Mouse (Mus musculus) embryonic facial prominence, embryonic 12.5 days (tissue): ENCODE data around the gene Psrc1. TPM values are rescaled to one million over a fixed set of nuclear protein-coding genes. Genes with fewer than 3 reads are reported as not detected.

ENCODE experiments used
- ATAC-seq: fragments of 200-750 bp; cut with Nextera tagmentation; 2 replicates; pipeline ENCODE4 v1.8.0; 2017; ENCODE audit not compliant: insufficient number of reproducible peaks, insufficient read depth, low FRiP score, low TSS enrichment
- H3K27ac ChIP-seq: fragments of 300-500 bp; sonication (generic); 2 replicates; pipeline ENCODE4 v1.5.1; 2016; ENCODE audit warnings: mild to moderate bottlenecking
- H3K27me3 ChIP-seq: fragments of 300-500 bp; sonication (generic); 2 replicates; pipeline ENCODE4 v1.6.1; 2016; ENCODE audit warnings: mild to moderate bottlenecking, moderate library complexity
- H3K36me3 ChIP-seq: fragments of 300-500 bp; sonication (generic); 2 replicates; pipeline ENCODE4 v1.6.1; 2016; ENCODE audit warnings: mild to moderate bottlenecking
- H3K4me1 ChIP-seq: fragments of 300-500 bp; sonication (generic); 2 replicates; pipeline ENCODE4 v1.6.1; 2016
- H3K4me2 ChIP-seq: fragments of 300-500 bp; sonication (generic); replicated peaks from 2 replicates; pipeline ENCODE4 v1.6.1; 2016; ENCODE audit warnings: mild to moderate bottlenecking, moderate library complexity
- H3K4me3 ChIP-seq: fragments of 300-500 bp; sonication (generic); 2 replicates; pipeline ENCODE4 v1.5.1; 2016; ENCODE audit warnings: mild to moderate bottlenecking
- H3K9ac ChIP-seq: fragments of 300-500 bp; sonication (generic); 2 replicates; pipeline ENCODE4 v1.6.1; 2016; ENCODE audit warnings: mild to moderate bottlenecking, moderate library complexity
- H3K9me3 ChIP-seq: fragments of 300-500 bp; sonication (generic); 2 replicates; pipeline ENCODE4 v1.6.1; 2016; ENCODE audit warnings: mild to moderate bottlenecking, moderate library complexity
- WGBS: fragments of 180-500 bp; shearing (Covaris S2); methylation state at CpG from one replicate; pipeline ENCODE4 v1.1.7; 2016; 5-methylcytosine and 5-hydroxymethylcytosine counted together
- polyA plus RNA-seq: library from polyadenylated mRNA; unstranded; fragments of >200 nt; fragmentation: Nextera tagmentation; extraction: Ambion mirVana; gene quantifications from 2 replicates; pipeline ENCODE4 v1.2.1, GENCODE M21; 2016

Psrc1 gene
- 73.4 and 78.1 TPM in 2 replicates for polyA plus RNA-seq

DNA sequence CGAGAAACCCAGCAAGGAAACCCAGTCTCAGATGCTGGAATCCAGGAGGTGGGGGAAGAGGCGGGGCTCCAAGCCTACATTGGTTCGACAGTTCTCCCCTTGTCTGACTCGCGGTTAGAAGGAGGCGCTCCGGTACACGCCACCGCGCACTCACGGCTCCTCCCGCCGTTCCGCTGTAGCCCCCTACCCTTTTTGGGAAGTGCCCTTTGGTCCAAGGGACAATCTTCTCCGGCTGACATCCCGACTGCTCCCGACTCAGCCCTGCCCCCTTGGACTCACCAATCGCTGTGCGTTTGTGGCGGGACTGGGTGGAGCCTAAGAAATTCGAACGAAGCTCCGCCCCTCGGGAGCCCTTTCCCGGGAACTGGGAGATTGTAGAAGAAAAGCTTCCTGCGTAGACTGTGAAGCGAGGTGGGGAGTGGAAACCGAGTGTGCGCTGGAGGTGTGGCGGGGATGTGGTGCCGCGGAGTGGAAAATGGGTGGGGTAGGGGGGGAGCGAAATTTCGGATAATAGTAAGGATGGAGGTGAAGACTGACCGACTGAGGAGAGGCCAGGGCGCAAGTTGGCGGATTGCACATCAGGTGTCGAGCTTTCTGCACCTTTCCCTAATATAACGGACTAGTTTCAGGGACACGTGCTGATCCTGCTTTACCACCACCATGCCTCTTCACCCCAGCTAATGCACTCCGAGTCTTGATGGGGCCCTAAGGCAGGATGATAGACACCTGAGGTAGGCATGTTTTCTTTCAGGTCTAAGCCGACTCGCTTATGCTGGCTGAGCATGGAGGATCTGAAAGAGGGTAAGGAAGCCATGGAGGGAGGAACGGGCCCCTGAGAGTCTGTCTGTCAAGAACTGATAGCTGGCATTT lies at the start of gene Psrc1:
Gene Psrc1, plus strand, starts transcription at position 355 of the 870 bp plus-strand sequence.
- H3K4me3 ChIP-seq, result peak within 1 kb of the TSS; percentile 51

DNA sequence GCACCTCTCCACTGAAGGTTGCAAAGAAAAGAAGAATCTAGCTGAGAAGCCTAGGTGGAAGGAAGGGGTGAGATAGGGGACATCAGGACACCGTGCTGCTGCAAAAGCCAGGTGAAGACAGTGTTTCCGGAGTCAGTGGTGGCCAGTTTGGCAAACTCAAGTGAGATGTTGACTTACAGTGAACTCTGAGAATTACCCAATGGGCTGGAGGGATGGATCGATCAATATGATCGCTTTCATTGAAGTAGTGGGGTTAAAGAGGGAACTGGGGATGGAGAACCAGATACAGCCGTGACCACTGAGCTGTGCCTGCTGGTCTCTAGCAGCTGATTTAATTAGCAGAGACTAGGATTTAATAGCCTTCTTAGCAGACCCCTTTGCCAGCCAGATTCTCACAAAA lies 46.8 kb upstream of the Psrc1 start:
- no peaks in the 10 kb centered on the region for H3K9me3 ChIP-seq
- no peak overlapping the region for H3K4me2 ChIP-seq
- no peak overlapping the region for H3K9ac ChIP-seq
- WGBS, result 93% methylated on average over 5 of the region's 5 CpGs
- peaks cover 60% of the 10 kb centered on the region for H3K36me3 ChIP-seq
- no peaks in the 10 kb centered on the region for H3K4me1 ChIP-seq
- ATAC-seq, result no peak
- no peaks in the 10 kb centered on the region for H3K27me3 ChIP-seq
- no peak overlapping the region for H3K4me3 ChIP-seq
- H3K27ac ChIP-seq, result no peak overlapping the region

More for the DNA sequence above, at the start of gene Psrc1:
- under 1% methylated on average over 44 of the region's 44 CpGs for WGBS
- Histone ChIP-seq H3K9ac (peak within 1 kb of the TSS; percentile 46), H3K36me3 (peaks cover 20% of the 10 kb centered on the region), H3K4me2 (peak within 1 kb of the TSS; percentile 58), H3K27me3 (no peaks in the 10 kb centered on the region), H3K4me1 (peaks cover 32% of the 10 kb centered on the region), H3K27ac (peak within 1 kb of the TSS; percentile 92), H3K9me3 (no peaks in the 10 kb centered on the region)
- peak; percentile 79 for ATAC-seq

- Histone ChIP-seq H3K27me3 (no peaks in the 10 kb centered on the region), H3K4me1 (no peaks in the 10 kb centered on the region), H3K9ac (no peak overlapping the region), H3K36me3 (peaks cover 65% of the 10 kb centered on the region), H3K9me3 (no peaks in the 10 kb centered on the region), H3K27ac (no peak overlapping the region), H3K4me2 (no peak overlapping the region), H3K4me3 (no peak overlapping the region)
- 66% methylated on average over 2 of the region's 2 CpGs for WGBS
- no peak for ATAC-seq
These were observed 42.6 kb upstream of the Psrc1 start for GRCm38 (mm10) chr3:108341040-108341439.

DNA sequence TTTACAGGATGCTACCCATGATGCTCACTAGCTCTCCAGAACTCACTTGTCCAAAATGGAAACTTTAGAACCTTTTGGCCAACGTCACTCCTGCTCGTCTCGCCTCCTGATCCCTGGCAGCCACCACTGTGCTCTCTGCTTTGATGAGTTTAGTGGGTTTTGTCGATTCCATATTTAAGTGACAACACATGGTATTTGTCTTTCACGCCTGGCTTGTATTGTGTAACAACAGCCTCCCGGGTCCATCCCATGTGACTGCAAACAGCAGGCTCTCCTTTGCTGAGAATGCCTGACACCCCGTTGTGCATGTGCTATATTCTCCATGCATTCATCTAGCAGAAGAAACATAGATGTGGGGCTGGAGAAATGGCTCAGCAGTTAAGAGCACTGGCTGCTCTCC lies 41.5 kb upstream of the Psrc1 start:
- no peak overlapping the region for H3K27ac ChIP-seq
- peaks cover 64% of the 10 kb centered on the region for H3K36me3 ChIP-seq
- H3K27me3 ChIP-seq, result no peaks in the 10 kb centered on the region
- H3K4me2 ChIP-seq, result no peak overlapping the region
- H3K4me1 ChIP-seq, result no peaks in the 10 kb centered on the region
- WGBS, result 71% methylated on average over 7 of the region's 7 CpGs
- no peak overlapping the region for H3K9ac ChIP-seq
- no peak for ATAC-seq
- no peaks in the 10 kb centered on the region for H3K9me3 ChIP-seq
- no peak overlapping the region for H3K4me3 ChIP-seq

- Histone ChIP-seq H3K4me1 (no peaks in the 10 kb centered on the region), H3K27me3 (no peaks in the 10 kb centered on the region), H3K4me3 (no peak overlapping the region), H3K27ac (no peak overlapping the region), H3K36me3 (peaks cover 63% of the 10 kb centered on the region), H3K9me3 (no peaks in the 10 kb centered on the region), H3K4me2 (no peak overlapping the region), H3K9ac (no peak overlapping the region)
- ATAC-seq, result no peak
- 86% methylated on average over 7 of the region's 7 CpGs for WGBS
These were observed 37.8 kb upstream of the Psrc1 start for GRCm38 (mm10) chr3:108345855-108346254.

DNA sequence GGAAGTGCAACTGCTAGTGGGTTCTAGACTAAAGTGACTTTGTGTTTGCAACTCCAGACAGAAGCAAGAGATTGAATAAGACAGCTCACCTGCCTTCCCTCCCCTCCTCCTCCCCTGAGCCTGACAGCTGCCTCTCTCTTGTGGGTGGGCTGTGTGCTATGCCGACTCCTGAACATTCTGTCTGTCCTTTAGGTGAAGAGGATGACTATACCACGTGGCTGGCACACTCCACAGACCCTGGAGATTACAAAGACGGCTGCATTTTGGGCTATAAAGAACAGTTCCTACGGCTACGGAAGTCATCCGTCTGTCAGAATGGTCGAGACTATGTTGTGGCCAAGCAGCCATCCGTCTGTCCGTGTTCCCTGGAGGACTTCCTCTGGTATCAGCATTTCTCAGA lies 35.3 kb upstream of the Psrc1 start:
- WGBS, result 83% methylated on average over 9 of the region's 9 CpGs

DNA sequence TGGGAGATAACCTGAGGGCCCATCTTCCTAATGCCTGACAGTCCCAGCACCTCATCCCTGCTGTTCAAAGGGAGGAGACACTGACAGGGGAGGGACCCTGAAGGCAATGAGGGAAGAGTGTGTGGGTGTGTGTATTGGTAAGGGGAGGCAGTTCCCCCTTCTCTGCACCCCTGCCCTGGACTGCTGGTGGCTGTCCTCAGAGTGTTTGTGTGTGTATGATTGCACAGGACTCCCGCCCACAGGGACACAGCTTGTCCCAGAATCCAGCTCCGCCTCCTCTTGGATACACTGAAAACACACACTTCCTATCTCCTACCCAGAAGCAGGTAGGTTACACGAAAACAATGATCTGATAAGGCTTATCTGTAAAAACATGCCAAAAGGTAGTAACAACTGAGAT lies 28.4 kb upstream of the Psrc1 start:
- Histone ChIP-seq H3K9me3 (no peaks in the 10 kb centered on the region), H3K4me3 (no peak overlapping the region), H3K4me1 (no peaks in the 10 kb centered on the region), H3K4me2 (no peak overlapping the region), H3K36me3 (peaks cover 61% of the 10 kb centered on the region), H3K9ac (no peak overlapping the region), H3K27ac (no peak overlapping the region), H3K27me3 (no peaks in the 10 kb centered on the region)
- no peak for ATAC-seq
- 86% methylated on average over 3 of the region's 3 CpGs for WGBS

More for the DNA sequence above, 35.3 kb upstream of the Psrc1 start:
- H3K9me3 ChIP-seq, result no peaks in the 10 kb centered on the region
- H3K27me3 ChIP-seq, result no peaks in the 10 kb centered on the region
- H3K4me2 ChIP-seq, result no peak overlapping the region
- H3K9ac ChIP-seq, result no peak overlapping the region
- no peaks in the 10 kb centered on the region for H3K4me1 ChIP-seq
- ATAC-seq, result no peak
- no peak overlapping the region for H3K4me3 ChIP-seq
- H3K36me3 ChIP-seq, result peaks cover 60% of the 10 kb centered on the region
- no peak overlapping the region for H3K27ac ChIP-seq

DNA sequence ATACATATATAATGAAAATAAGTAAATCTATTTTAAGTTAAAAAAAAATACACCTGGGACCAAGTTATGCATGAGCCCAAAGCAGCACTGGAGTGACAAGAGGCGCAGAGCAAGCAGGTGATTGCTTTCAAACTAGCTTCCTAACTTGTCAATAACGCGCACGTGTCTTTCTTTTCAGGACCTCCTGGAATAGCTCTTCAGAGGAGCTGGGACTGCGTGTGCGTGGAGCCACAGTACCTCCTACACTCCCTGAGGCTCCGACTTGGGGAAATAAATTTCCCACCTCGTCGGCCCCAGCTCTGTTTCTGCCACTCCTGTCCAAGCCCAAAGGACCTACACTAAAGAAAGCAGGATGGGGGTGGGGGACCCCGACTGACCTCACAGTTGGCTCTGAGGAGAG lies 26.6 kb upstream of the Psrc1 start:
- Histone ChIP-seq H3K27me3 (no peaks in the 10 kb centered on the region), H3K36me3 (peaks cover 53% of the 10 kb centered on the region), H3K27ac (no peak overlapping the region), H3K4me3 (no peak overlapping the region), H3K4me1 (peaks cover 15% of the 10 kb centered on the region), H3K4me2 (no peak overlapping the region), H3K9ac (no peak overlapping the region), H3K9me3 (no peaks in the 10 kb centered on the region)
- no peak for ATAC-seq
- 78% methylated on average over 10 of the region's 10 CpGs for WGBS

DNA sequence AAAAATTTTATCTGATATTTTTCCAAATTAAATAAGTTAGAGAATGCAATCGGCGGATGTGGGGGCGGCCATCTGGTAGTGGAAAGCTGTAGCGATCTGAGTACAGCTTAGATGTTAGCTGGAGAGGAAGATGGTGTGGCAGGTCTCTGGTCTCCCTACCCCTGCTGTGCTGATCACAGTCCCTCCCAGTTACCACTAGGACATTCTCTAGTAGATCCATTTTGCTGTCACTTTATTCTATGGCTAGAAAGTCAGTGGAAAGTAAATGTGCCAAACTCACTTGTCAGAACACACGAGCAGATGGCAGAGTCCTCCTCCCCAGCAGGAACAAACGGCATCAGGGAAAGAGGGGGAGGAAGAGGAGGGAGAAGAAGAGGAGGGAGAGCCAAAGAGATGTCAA lies 25.2 kb upstream of the Psrc1 start:
- ATAC-seq, result no peak
- H3K4me1 ChIP-seq, result peaks cover 15% of the 10 kb centered on the region
- no peak overlapping the region for H3K4me2 ChIP-seq
- peaks cover 43% of the 10 kb centered on the region for H3K36me3 ChIP-seq
- no peaks in the 10 kb centered on the region for H3K27me3 ChIP-seq
- no peak overlapping the region for H3K27ac ChIP-seq
- no peaks in the 10 kb centered on the region for H3K9me3 ChIP-seq
- H3K4me3 ChIP-seq, result no peak overlapping the region
- no peak overlapping the region for H3K9ac ChIP-seq
- 81% methylated on average over 6 of the region's 6 CpGs for WGBS

DNA sequence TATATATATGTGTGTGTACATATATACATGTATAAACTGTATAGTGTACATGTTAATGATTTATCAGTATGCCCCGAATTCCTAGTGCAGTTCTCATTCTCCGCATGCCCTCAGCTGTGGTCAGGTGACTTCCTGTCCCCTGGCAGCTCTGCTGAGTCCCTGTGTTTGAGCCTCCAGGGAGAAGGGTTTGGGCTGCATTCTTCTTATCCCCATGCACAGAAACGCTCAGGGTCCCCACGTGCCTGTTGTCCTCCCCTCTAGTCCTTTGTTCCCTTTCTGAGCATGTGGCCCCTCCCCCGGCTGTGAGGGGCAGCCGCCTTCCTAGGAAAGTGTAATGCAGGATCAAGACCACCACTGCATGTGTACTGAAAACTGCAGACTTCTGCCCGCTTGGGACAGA lies 22.7 kb upstream of the Psrc1 start:
- no peak for ATAC-seq
- no peak overlapping the region for H3K9ac ChIP-seq
- WGBS, result 8% methylated on average over 7 of the region's 7 CpGs
- no peaks in the 10 kb centered on the region for H3K9me3 ChIP-seq
- peaks cover 15% of the 10 kb centered on the region for H3K4me1 ChIP-seq
- no peaks in the 10 kb centered on the region for H3K27me3 ChIP-seq
- H3K27ac ChIP-seq, result peak overlapping the region; percentile 67
- no peak overlapping the region for H3K4me3 ChIP-seq
- H3K4me2 ChIP-seq, result 0 out of 2 replicates have a peak overlapping the region, but pooled peaks have one; percentile 29
- peaks cover 19% of the 10 kb centered on the region for H3K36me3 ChIP-seq

DNA sequence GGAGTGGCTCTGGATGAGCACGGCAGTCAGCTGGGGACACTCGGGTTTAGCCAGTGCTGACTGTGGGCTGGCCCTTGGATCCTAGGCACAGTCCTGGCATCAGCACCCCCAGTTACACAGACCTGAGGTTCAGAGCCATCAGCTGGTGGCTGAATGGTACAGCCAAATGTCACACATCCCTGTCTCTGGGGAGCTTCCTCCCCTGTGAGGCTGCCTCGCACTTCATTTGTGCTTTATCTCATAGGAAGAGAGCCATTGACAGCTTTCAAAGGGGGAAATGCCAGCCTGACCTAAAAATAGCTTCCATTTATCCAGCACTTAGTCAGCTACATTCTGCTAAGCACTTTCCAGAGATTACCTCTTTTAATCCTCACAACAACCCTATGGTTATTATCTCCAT lies 20.0 kb upstream of the Psrc1 start:
- Histone ChIP-seq H3K36me3 (no peaks in the 10 kb centered on the region), H3K27ac (no peak overlapping the region), H3K4me1 (peaks cover 15% of the 10 kb centered on the region), H3K4me3 (no peak overlapping the region), H3K27me3 (no peaks in the 10 kb centered on the region), H3K4me2 (no peak overlapping the region), H3K9ac (no peak overlapping the region), H3K9me3 (no peaks in the 10 kb centered on the region)
- WGBS, result 75% methylated on average over 3 of the region's 3 CpGs
- no peak for ATAC-seq

DNA sequence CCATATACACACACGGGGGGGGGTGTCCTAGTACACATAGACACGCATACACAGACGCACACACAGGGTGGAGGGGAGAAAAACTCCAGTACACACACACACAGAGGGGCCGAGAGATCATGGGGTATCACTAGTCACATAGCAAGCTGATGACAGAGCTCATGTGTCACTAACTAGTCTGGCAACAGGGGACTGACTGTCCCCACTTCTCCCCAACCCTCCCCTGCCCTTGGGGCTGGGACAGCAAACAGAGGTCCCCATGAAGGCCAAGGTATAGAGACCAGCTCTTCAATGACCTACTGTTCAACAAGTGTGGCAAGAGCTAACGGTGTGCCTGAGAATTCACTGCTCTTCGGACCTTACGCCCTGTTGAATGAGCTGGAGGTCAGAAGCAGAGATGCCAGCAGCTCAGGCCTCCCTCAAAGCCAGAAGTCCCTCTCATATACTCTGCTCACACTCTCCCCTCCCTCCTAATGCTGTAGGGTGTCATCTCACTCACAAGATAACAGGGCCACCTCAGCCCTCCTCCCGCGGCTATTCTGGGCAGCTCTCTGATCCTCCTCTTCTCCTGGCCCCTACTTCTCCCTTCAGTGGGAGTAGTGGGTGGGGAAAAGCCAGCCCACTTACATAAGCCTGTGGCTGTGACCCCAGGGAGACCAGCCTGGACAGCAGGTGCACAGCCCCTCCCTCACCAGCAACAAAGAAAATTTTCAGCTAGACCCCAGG lies 19.2 kb upstream of the Psrc1 start, which contains the start of gene Mybphl:
Gene Mybphl, plus strand, starts transcription at position 642 of the 726 bp plus-strand sequence.
- Histone ChIP-seq H3K9ac (no peak within 1 kb of the TSS), H3K27ac (no peak within 1 kb of the TSS), H3K27me3 (no peaks in the 10 kb centered on the region), H3K4me1 (peaks cover 15% of the 10 kb centered on the region), H3K36me3 (no peaks in the 10 kb centered on the region), H3K4me3 (no peak within 1 kb of the TSS), H3K4me2 (no peak within 1 kb of the TSS), H3K9me3 (no peaks in the 10 kb centered on the region)
- ATAC-seq, result no peak
- 62% methylated on average over 9 of the region's 9 CpGs for WGBS
